Mouse (Mus musculus): ENCODE results near the gene Foxg1.

- TF ChIP-seq CTCF (conservative IDR thresholded peaks at IDR 0.05; ENCODE audit: insufficient read depth, insufficient read length, low read depth, low read length): no peak
- TF ChIP-seq POLR2A (IDR thresholded peaks at IDR 0.05; ENCODE audit: low read depth, low read length): no peak
Observed at GRCm38 (mm10) chr12:49386081-49386805, 3.8 kb downstream of the Foxg1 start.

All from kidney, adult 2 months (tissue).